Mouse (Mus musculus): ENCODE data around the gene Ercc1.

Gene Ercc1

GRCm38 (mm10) chr7:19344237-19344847 is at the start of gene Ercc1:
Gene Ercc1 (plus strand): TSS chr7:19344778.
- no peak for DNase-seq

GRCm38 (mm10) chr7:19295503-19296185 is 48.9 kb upstream of the Ercc1 start:
- peak; percentile 95 for DNase-seq

GRCm38 (mm10) chr7:19297034-19297433 is 47.5 kb upstream of the Ercc1 start:
- no peak for DNase-seq

GRCm38 (mm10) chr7:19297794-19298193 is 46.8 kb upstream of the Ercc1 start:
- DNase-seq, result no peak

GRCm38 (mm10) chr7:19299194-19299593 is 45.4 kb upstream of the Ercc1 start:
- DNase-seq, result no peak

- peak; percentile 76 for DNase-seq
Measured at GRCm38 (mm10) chr7:19300501-19301421, 43.8 kb upstream of the Ercc1 start.

GRCm38 (mm10) chr7:19301461-19302263 is 42.9 kb upstream of the Ercc1 start:
- DNase-seq, result no peak

- DNase-seq, result no peak
Measured at GRCm38 (mm10) chr7:19302264-19303045, 42.1 kb upstream of the Ercc1 start.

- DNase-seq, result no peak
Measured at GRCm38 (mm10) chr7:19303046-19303305, 41.6 kb upstream of the Ercc1 start.

- peak; percentile 80 for DNase-seq
Measured at GRCm38 (mm10) chr7:19303770-19304169, 40.8 kb upstream of the Ercc1 start.

GRCm38 (mm10) chr7:19304501-19305412 is 39.8 kb upstream of the Ercc1 start:
- DNase-seq, result no peak

GRCm38 (mm10) chr7:19305413-19305735 is 39.2 kb upstream of the Ercc1 start:
- no peak for DNase-seq

GRCm38 (mm10) chr7:19305796-19306765 is 38.5 kb upstream of the Ercc1 start:
- no peak for DNase-seq

GRCm38 (mm10) chr7:19306819-19307738 is 37.5 kb upstream of the Ercc1 start:
- no peak for DNase-seq

GRCm38 (mm10) chr7:19307739-19308453 is 36.7 kb upstream of the Ercc1 start:
- peak; percentile 75 for DNase-seq

GRCm38 (mm10) chr7:19308454-19309277 is 35.9 kb upstream of the Ercc1 start:
- peak; percentile 95 for DNase-seq

GRCm38 (mm10) chr7:19309278-19309883 is 35.2 kb upstream of the Ercc1 start:
- DNase-seq, result no peak
